Mouse (Mus musculus) spleen, embryonic (tissue): ENCODE measurements at regions not wholly inside any gene's neighbourhood (a gene's known extent, or its start where the extent isn't known, plus 50 kb on each side); places are given as distances from the start of the nearest gene placed in this dataset.

Experiments used
- CTCF ChIA-PET: fragments of 350-600 bp; sonication (Branson Sonifier 250); formaldehyde crosslinking; loops from one replicate; lab custom pipeline; 2022; lab: Charles Lee

DNA sequence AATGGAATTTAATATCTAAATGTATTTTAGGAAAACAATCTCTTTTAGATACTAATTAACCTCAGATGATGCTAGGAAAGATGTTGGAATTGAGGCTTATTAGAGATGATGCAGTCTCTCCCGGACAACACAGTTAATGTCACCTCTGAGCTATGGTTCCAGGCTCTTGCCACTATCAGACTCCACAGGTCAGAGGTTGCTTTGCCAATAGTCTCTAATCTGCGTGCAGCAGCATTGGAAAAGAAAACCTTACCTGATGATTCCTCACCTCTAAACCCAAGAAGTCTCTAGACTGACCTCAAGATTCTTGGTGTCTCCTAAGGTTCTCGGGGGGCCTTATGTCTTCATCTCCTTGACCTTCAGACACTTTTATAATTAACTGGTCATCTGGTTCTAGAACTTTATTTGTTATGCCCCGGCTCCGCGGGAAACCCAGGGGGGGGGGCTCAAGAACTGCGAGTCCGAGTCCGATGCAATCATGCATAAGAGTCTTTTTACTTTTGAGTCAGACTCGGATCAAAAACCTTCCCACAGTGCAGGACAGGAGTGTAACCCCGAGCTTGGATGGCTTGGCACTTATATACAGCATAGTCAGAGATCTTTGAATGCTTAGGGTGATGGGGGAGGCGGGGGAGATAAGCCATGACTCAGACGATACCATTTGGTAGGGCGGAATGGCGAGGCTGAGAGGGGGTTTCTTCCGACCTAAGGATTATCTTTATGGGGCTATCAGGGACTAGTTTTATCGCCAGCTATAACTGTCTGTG lies 626.9 kb downstream of the Zfp706 start:
- CTCF ChIA-PET = interaction anchor here (0.5 kb wide), 1 partner anchor 217 kb away, joined by 3 read pairs; no protein-coding TSS in a partner anchor

DNA sequence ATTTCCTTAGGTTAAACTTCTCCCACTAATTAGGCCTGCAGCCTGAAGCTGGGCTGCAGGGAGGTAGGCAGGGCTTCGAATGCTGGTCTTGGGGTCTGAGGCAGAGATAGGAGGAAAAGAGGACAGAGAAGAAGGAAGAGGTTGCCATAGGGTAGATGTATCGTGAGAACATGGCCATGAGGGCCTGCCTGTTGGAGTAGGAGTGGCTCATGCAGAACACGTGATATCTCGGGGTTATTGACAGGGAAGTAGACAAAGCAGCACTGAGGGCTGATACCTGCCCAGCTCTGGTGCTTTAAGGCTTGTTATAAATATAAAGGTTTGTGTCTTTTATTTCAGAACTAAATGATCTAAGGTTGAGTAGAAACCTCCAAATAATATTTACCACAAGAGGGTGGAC lies 628.9 kb downstream of the Zfp706 start:
- CTCF ChIA-PET = no interaction called here

DNA sequence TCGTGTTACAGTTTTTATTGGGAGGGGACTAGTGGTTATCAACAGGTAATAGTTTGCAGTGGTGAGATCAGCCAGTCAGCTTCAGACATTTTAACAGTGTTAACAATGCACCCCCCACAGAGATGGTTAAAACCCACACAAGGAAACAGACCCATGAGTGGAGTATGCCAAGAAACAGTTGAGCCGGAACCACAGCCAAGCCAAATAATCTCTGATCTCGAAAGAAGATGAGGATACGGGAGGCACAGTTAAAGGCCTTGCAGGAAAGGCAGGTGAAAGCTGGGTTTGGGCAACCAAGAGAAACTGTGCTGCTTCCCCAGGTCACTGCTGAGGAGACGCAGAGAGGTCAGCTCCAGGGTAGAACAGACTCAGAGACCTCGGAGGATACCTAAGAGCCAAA lies 631.0 kb downstream of the Zfp706 start:
- CTCF ChIA-PET = no interaction called here

GRCm38 (mm10) chr15:36375549-36375885 lies 632.1 kb downstream of the Zfp706 start:
- CTCF ChIA-PET = no interaction called here

- CTCF ChIA-PET = no interaction called here
These were observed 632.6 kb downstream of the Zfp706 start for GRCm38 (mm10) chr15:36374732-36375548.

GRCm38 (mm10) chr15:36373900-36374611 lies 633.5 kb downstream of the Zfp706 start:
- CTCF ChIA-PET = no interaction called here

- CTCF ChIA-PET = no interaction called here
These were observed 634.1 kb downstream of the Zfp706 start for GRCm38 (mm10) chr15:36373481-36373880.

DNA sequence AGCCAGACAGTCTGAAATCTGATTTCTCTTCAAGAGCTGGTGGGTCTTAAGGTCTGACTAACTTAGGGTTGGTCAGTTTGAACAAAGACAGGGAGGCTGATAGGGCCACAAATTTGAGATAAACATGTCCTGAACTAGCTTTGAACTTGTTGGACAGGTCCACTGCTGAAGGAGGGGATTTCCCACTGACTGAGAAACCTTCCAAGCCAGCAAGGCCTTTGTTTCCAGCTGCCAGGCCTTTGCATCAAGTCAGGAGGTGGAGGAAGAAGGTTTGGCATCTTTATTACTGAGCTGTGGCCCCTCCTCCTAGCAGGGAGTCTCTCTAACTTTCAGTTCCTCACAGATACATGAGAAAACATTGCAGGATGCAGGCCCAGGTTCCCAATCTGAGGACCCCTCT lies 636.2 kb downstream of the Zfp706 start:
- CTCF ChIA-PET = no interaction called here

GRCm38 (mm10) chr15:36370906-36371305 lies 636.7 kb downstream of the Zfp706 start:
- CTCF ChIA-PET = interaction anchor here (0.6 kb wide), 2 partner anchors 25 to 97 kb away, joined by 3 read pairs; no protein-coding TSS in a partner anchor

GRCm38 (mm10) chr15:36367296-36367695 lies 640.3 kb downstream of the Zfp706 start:
- CTCF ChIA-PET = no interaction called here

GRCm38 (mm10) chr15:36364757-36365156 lies 642.8 kb downstream of the Zfp706 start:
- CTCF ChIA-PET = interaction anchor here (0.6 to 0.7 kb wide), 2 partner anchors 45 to 154 kb away, joined by 4 to 11 read pairs; no protein-coding TSS in a partner anchor

- CTCF ChIA-PET = interaction anchor here (0.7 kb wide), 1 partner anchor 46 kb away, joined by 11 read pairs; no protein-coding TSS in a partner anchor
These were observed 643.5 kb downstream of the Zfp706 start for GRCm38 (mm10) chr15:36364062-36364461.

- CTCF ChIA-PET = no interaction called here
These were observed 644.5 kb downstream of the Zfp706 start for GRCm38 (mm10) chr15:36362911-36363565.

GRCm38 (mm10) chr15:36361522-36362148 lies 645.9 kb downstream of the Zfp706 start:
- CTCF ChIA-PET = no interaction called here

GRCm38 (mm10) chr15:36360694-36361521 lies 646.7 kb downstream of the Zfp706 start:
- CTCF ChIA-PET = no interaction called here

DNA sequence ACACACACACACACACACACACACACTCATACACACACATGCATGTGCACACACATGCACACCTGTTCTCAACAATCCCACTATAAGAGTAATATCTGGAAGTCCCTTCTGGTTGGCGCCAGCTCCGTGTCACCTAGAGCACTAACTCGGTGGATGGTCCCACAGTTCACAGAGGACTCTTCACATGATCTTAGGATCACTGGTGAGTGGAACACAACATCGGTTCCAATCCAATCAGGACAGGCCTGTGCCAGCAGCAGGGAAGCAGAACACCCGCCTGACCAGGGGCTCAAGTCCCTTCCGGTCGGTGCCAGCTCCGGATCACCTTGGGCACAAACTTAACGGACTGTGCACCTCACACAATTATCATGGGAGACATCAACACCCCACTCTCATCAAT lies 651.7 kb downstream of the Zfp706 start:
- CTCF ChIA-PET = no interaction called here

- CTCF ChIA-PET = no interaction called here
These were observed 653.0 kb downstream of the Zfp706 start for GRCm38 (mm10) chr15:36354545-36354944.

DNA sequence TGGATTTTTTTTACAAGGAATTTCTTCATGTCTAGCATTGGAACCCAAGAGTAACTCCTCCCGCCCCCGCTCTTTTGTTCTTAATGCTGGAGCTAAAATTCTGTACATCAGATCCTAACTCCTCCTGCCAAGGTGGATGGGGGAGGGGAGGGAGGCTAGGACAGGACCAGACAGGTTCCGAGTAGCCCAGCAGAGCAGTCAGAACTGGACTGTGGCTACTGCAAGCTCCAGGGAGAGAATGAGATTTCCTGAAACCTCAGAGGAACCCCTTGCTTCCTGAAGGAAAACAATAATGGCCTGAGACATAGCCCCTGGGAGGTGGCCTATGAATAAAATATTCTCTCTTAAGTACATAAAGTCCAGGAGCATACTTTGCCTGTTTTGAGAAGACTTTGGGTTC lies 653.8 kb downstream of the Zfp706 start:
- CTCF ChIA-PET = no interaction called here

GRCm38 (mm10) chr15:36352929-36353328 lies 654.6 kb downstream of the Zfp706 start:
- CTCF ChIA-PET = no interaction called here

GRCm38 (mm10) chr15:36351693-36352092 lies 655.9 kb downstream of the Zfp706 start:
- CTCF ChIA-PET = no interaction called here
